Mouse (Mus musculus) embryonic facial prominence, embryonic 11.5 days (tissue): ENCODE measurements around the gene Itpkc. TPM values are rescaled to one million over a fixed set of nuclear protein-coding genes. Genes with fewer than 3 reads are reported as not detected.
A peak's percentile ranks its signal among the peaks of the same experiment; 100 is the strongest.

Experiments
- ATAC-seq: fragments of 200-750 bp; cut with Nextera tagmentation; replicated peaks from 2 replicates; pipeline ENCODE4 v1.8.0; 2017; ENCODE audit warnings: low read depth; ENCODE audit not compliant: insufficient number of reproducible peaks, low FRiP score, low TSS enrichment
- DNase-seq: peaks from one replicate; pipeline ENCODE4 v3.0.0-alpha.2; 2015; ENCODE audit warnings: low spot score
- H3K27ac ChIP-seq: fragments of 300-500 bp; sonication (generic); replicated peaks from 2 replicates; pipeline ENCODE4 v1.5.1; 2014; ENCODE audit warnings: mild to moderate bottlenecking, low read depth, low read length, control low read depth
- H3K27me3 ChIP-seq: fragments of 300-500 bp; sonication (generic); 2 replicates; pipeline ENCODE4 v1.6.1; 2014; ENCODE audit warnings: mild to moderate bottlenecking, low read length, moderate library complexity, mixed read lengths; ENCODE audit not compliant: control insufficient read depth, insufficient read depth
- H3K36me3 ChIP-seq: fragments of 300-500 bp; sonication (generic); replicated peaks from 2 replicates; pipeline ENCODE4 v1.6.1; 2014; ENCODE audit warnings: low read depth, mild to moderate bottlenecking, low read length, moderate library complexity, mixed read lengths; ENCODE audit not compliant: control insufficient read depth, insufficient read depth
- H3K4me1 ChIP-seq: fragments of 300-500 bp; sonication (generic); 2 replicates; pipeline ENCODE4 v1.6.1; 2014; ENCODE audit warnings: low read length, mixed read lengths; ENCODE audit not compliant: control insufficient read depth, insufficient read depth
- H3K4me2 ChIP-seq: fragments of 300-500 bp; sonication (generic); 2 replicates; pipeline ENCODE4 v1.6.1; 2014; ENCODE audit warnings: low read depth, mild to moderate bottlenecking, control low read depth, low read length, moderate library complexity
- H3K4me3 ChIP-seq: fragments of 300-500 bp; sonication (generic); 2 replicates; pipeline ENCODE4 v1.5.1; 2014; ENCODE audit warnings: low read depth, low read length, control low read depth
- H3K9ac ChIP-seq: fragments of 300-500 bp; sonication (generic); replicated peaks from 2 replicates; pipeline ENCODE4 v1.6.1; 2014; ENCODE audit warnings: mild to moderate bottlenecking, control low read depth, low read length
- H3K9me3 ChIP-seq: fragments of 300-500 bp; sonication (generic); replicated peaks from 2 replicates; pipeline ENCODE4 v1.6.1; 2016; ENCODE audit warnings: mild to moderate bottlenecking, low read length, inconsistent platforms, mixed read lengths; ENCODE audit not compliant: control insufficient read depth
- WGBS: fragments of 180-500 bp; shearing (Covaris S2); extraction: QIAGEN DNeasy Blood & Tissue Kit; methylation state at CpG from one replicate; pipeline ENCODE4 v1.1.7; 2014; 5-methylcytosine and 5-hydroxymethylcytosine counted together
- polyA plus RNA-seq: library from polyadenylated mRNA; unstranded; fragments of >200 nt; fragmentation: Nextera tagmentation; extraction: Ambion mirVana; gene quantifications from 2 replicates; pipeline ENCODE4 v1.2.1, GENCODE M21; 2014

Itpkc gene
- polyA plus RNA-seq, 1 experiment from 2014 or later: 6.0 TPM

DNA sequence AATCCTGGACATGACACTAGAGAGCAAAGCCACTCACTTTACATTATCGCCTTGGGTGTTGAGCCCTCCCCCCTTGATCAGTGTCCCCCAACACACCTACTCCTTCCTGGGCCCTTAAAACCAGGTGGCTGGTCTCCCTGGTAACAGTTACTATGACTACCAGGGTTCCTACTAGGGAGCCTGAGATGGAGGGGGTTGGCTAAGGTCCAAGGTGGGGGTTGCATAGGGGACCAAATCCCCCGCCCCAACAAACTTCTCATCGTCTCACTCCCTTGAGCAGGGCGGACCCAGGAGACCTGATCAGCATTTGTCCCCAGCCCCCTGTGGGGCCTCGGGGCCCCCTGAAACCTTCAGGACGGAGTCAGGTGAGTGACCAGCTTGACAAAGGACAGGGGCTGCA lies 33.4 kb upstream of the Itpkc start:
- H3K4me1 ChIP-seq: peaks cover 6% of the 10 kb centered on the region; the same call in 1 of the 2 replicates
- H3K36me3 ChIP-seq: peaks cover 3% of the 10 kb centered on the region; the same call in 1 of the 2 replicates
- no peak overlapping the region for H3K4me3 ChIP-seq

DNA sequence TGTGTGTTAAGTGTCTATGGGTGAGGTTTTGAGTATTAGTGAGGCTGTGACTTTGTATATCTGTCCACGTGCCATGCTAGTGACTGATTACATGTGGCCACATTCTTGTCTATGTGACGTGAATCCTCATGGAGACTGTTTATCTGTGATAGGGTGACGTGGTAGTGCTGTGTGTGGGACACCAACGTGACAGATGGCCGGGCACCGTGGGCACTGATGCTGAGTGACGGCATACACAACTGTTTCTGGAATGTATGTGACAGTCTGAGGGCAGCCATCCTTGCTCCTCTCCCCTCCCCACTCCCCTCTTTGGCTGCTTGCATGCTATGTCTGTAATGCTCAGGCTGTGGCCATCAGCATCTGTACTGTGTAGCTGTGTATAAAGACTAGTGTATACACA lies 32.4 kb upstream of the Itpkc start:
- Histone ChIP-seq H3K27me3 (no peaks in the 10 kb centered on the region), H3K27ac (no peak overlapping the region), H3K4me2 (no peak overlapping the region), H3K4me1 (peaks cover 6% of the 10 kb centered on the region; the same call in 1 of the 2 replicates), H3K4me3 (no peak overlapping the region), H3K9ac (no peak overlapping the region), H3K36me3 (peaks cover 3% of the 10 kb centered on the region; the same call in 1 of the 2 replicates), H3K9me3 (no peaks in the 10 kb centered on the region)
- no peak for ATAC-seq
- whole genome bisulfite sequencing: 80% methylated on average over 7 of the region's 7 CpGs
- no peak for DNase-seq

More for the DNA sequence above, 33.4 kb upstream of the Itpkc start:
- Histone ChIP-seq H3K9ac (no peak overlapping the region), H3K27me3 (no peaks in the 10 kb centered on the region), H3K27ac (no peak overlapping the region), H3K9me3 (no peaks in the 10 kb centered on the region), H3K4me2 (no peak overlapping the region)
- WGBS: 81% methylated on average over 6 of the region's 6 CpGs
- no peak for ATAC-seq
- no peak for DNase-seq

GRCm38 (mm10) chr7:27259771-27260170 lies 31.3 kb upstream of the Itpkc start:
- Histone ChIP-seq H3K4me2 (peak overlapping the region; percentile 81), H3K9me3 (no peaks in the 10 kb centered on the region), H3K9ac (peak overlapping the region; percentile 87), H3K27ac (0 out of 2 replicates have a peak overlapping the region, but pooled peaks have one; percentile 52), H3K4me3 (peak overlapping the region; percentile 84), H3K36me3 (peaks cover 3% of the 10 kb centered on the region; the same call in 1 of the 2 replicates), H3K4me1 (peaks cover 6% of the 10 kb centered on the region; the same call in 1 of the 2 replicates), H3K27me3 (no peaks in the 10 kb centered on the region)
- ATAC-seq: no peak
- no peak for DNase-seq
- WGBS: 44% methylated on average over 5 of the region's 5 CpGs

DNA sequence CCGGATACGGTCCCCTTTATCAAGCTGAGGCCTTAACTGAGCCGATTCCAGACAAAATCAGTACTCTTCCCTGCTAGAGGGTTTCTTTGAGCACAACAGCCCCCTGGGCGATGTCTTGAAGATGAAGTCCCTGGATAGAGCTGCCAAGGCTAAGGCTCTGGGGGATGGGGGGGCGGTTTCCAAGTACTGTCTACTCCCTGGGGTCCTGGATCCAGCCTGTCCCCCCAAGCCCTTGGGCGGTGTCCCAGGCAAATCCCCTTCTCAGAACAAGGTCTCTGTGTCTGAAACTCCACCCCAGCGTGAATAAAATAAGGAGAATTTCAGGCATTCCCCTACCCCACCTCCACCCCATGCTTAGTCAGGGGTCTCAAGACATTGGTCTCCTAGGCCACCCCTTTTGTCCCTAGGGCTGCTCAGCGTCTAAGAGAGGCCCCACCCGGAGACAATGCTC lies 30.8 kb upstream of the Itpkc start:
- DNase-seq (no peak), ATAC-seq (no peak)
- H3K36me3 ChIP-seq: peaks cover 3% of the 10 kb centered on the region; the same call in 1 of the 2 replicates
- H3K9ac ChIP-seq: peak overlapping the region; percentile 87
- peak overlapping the region; percentile 81 for H3K4me2 ChIP-seq
- H3K9me3 ChIP-seq: no peaks in the 10 kb centered on the region
- H3K27me3 ChIP-seq: no peaks in the 10 kb centered on the region
- H3K27ac ChIP-seq: peak overlapping the region; percentile 52; the same call in 1 of the 2 replicates
- peaks cover 6% of the 10 kb centered on the region; the same call in 1 of the 2 replicates for H3K4me1 ChIP-seq
- WGBS: 1% methylated on average over 9 of the region's 9 CpGs
- peak overlapping the region; percentile 84 for H3K4me3 ChIP-seq

DNA sequence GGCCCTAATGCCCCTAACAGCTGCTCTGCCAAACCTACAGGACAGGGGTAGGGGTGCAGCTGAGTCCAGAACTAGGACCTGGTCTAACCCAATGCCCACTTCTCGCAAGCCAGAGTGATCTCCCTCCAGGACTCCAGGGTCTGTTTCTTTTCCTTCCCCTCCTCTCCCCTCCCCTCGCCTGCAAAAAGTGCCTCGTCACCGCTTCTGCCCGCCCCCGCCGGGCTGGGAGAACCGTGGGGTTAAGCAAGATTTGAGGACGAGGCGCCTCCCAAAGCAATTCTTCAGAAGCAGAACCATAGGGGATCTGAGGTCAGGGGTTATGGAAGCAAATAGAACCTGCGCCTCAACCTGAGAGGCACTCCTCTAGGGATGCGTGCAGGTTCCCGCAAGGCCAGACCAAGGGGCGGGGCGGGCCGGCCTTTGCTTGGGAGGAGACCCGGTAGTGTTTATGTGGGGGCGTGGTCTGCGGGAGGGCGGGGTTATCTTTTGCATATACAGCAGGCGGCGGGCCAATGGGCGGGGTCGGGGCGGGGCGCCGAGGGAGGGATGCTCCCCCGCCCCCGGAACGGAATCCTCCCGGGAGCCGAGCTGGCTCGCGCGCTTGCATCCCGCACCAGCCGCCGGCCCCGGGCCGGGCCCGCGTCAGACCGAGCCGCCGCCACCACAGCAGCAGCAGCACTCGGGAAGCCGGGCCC lies 29.9 kb upstream of the Itpkc start, which contains the start of gene Numbl:
Gene Numbl (plus strand): TSS at position 229 of the 695 bp plus-strand sequence.
- ATAC-seq (peak; percentile 81), DNase-seq (peak; percentile 97)
- no peaks in the 10 kb centered on the region for H3K27me3 ChIP-seq
- peak within 1 kb of the TSS; percentile 87 for H3K9ac ChIP-seq
- peak within 1 kb of the TSS; percentile 81 for H3K4me2 ChIP-seq
- peak within 1 kb of the TSS; percentile 84 for H3K4me3 ChIP-seq
- peaks cover 3% of the 10 kb centered on the region; the same call in 1 of the 2 replicates for H3K36me3 ChIP-seq
- H3K27ac ChIP-seq: peak within 1 kb of the TSS; percentile 56
- H3K4me1 ChIP-seq: peaks cover 6% of the 10 kb centered on the region; the same call in 1 of the 2 replicates
- under 1% methylated on average over 30 of the region's 47 CpGs for WGBS
- no peaks in the 10 kb centered on the region for H3K9me3 ChIP-seq

DNA sequence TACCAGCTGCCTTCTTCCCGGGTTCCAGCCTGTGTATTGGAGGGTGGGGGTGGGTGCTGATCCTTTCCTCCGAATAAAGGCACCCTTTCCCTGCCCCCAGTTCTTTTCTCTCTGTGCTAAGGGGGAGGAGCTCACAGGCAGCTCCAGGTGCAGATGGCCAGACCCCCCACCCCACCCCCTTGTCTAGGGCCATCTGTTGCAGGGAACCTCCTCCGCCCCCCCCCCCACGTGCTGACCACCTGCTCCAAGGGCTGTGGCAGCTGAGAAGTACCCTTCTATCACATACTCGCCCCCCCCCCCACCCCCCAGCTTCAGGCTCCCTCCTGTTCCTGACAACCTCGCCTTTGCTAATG lies 29.4 kb upstream of the Itpkc start:
- peak; percentile 16; the same call in 1 of the 2 replicates for ATAC-seq
- peak; percentile 23 for DNase-seq
- 4% methylated on average over 3 of the region's 6 CpGs for WGBS

GRCm38 (mm10) chr7:27257046-27257851 lies 28.8 kb upstream of the Itpkc start:
- H3K4me2 ChIP-seq: peak overlapping the region; percentile 65
- H3K27ac ChIP-seq: peak overlapping the region; percentile 56; the same call in 1 of the 2 replicates
- 14% methylated on average over 27 of the region's 27 CpGs for WGBS
- H3K9ac ChIP-seq: peak overlapping the region; percentile 32; the same call in 1 of the 2 replicates
- DNase-seq (peak; percentile 12), ATAC-seq (no peak)
- H3K9me3 ChIP-seq: no peaks in the 10 kb centered on the region
- no peaks in the 10 kb centered on the region for H3K27me3 ChIP-seq
- peaks cover 6% of the 10 kb centered on the region; the same call in 1 of the 2 replicates for H3K4me1 ChIP-seq
- H3K4me3 ChIP-seq: peak overlapping the region; percentile 10; the same call in 1 of the 2 replicates
- H3K36me3 ChIP-seq: no peaks in the 10 kb centered on the region

More for the DNA sequence above, 29.4 kb upstream of the Itpkc start:
- Histone ChIP-seq H3K27ac (peak overlapping the region; percentile 56; the same call in 1 of the 2 replicates), H3K4me1 (peaks cover 6% of the 10 kb centered on the region; the same call in 1 of the 2 replicates), H3K36me3 (peaks cover under 1% of the 10 kb centered on the region; the same call in 1 of the 2 replicates), H3K4me2 (peak overlapping the region; percentile 65), H3K9me3 (no peaks in the 10 kb centered on the region), H3K27me3 (no peaks in the 10 kb centered on the region), H3K4me3 (peak overlapping the region; percentile 84), H3K9ac (peak overlapping the region; percentile 32; the same call in 1 of the 2 replicates)
